Mouse (Mus musculus) gastrocnemius, adult 2 months (tissue): ENCODE data around the gene Col19a1. TPM values are rescaled to one million over a fixed set of nuclear protein-coding genes. Genes with fewer than 3 reads are reported as not detected.

Experiments used
- DNase-seq: peaks from one replicate; pipeline ENCODE4 v3.0.0; 2022
- H3K27ac ChIP-seq: fragments of 200-600 bp; 2 replicates; pipeline ENCODE4 v1.8.1; 2022; ENCODE audit warnings: mild to moderate bottlenecking
- H3K4me3 ChIP-seq: fragments of 200-600 bp; 2 replicates; pipeline ENCODE4 v1.8.1; 2022; ENCODE audit warnings: mild to moderate bottlenecking, moderate library complexity
- CTCF ChIP-seq: fragments of 200-600 bp; IDR thresholded peaks from 2 replicates; pipeline ENCODE4 v1.8.1; 2022; ENCODE audit warnings: antibody characterized with exemption, mild to moderate bottlenecking, moderate library complexity
- intact Hi-C: fragments of 180-260 bp; cut with DNase I; formaldehyde crosslinking; loops from one replicate; pipeline ENCODE4 v1.15.1; 2025
- total RNA-seq, 2 experiments: library from RNA; stranded (reverse); gene quantifications; 2 replicates each; pipeline ENCODE4 v1.2.3; 2021

The Col19a1 gene
- total RNA-seq, 2 experiments from 2014 or later = 0.50 to 2.0 TPM

GRCm38 (mm10) chr1:24539852-24540251 lies 47.4 kb downstream of the Col19a1 start:
- TF ChIP-seq CTCF = no peak
- DNase-seq = no peak
- intact Hi-C loops = no loop called here
- Histone ChIP-seq H3K27ac (no peak overlapping the region), H3K4me3 (no peak overlapping the region)

- DNase-seq = no peak
- no peak for TF ChIP-seq CTCF
- Histone ChIP-seq H3K27ac (no peak overlapping the region), H3K4me3 (no peak overlapping the region)
- intact Hi-C loops = no loop called here
Observed at GRCm38 (mm10) chr1:24527194-24527593, 60.1 kb downstream of the Col19a1 start.

- intact Hi-C loops = no loop called here
- H3K27ac ChIP-seq = no peak overlapping the region
- no peak for TF ChIP-seq CTCF
- no peak for DNase-seq
- H3K4me3 ChIP-seq = no peak overlapping the region
Observed at GRCm38 (mm10) chr1:24517462-24517861, 69.8 kb downstream of the Col19a1 start.

GRCm38 (mm10) chr1:24515341-24515740 lies 71.9 kb downstream of the Col19a1 start:
- intact Hi-C loops = no loop called here
- H3K27ac ChIP-seq = no peak overlapping the region
- H3K4me3 ChIP-seq = no peak overlapping the region
- no peak for TF ChIP-seq CTCF
- DNase-seq = no peak

GRCm38 (mm10) chr1:24511536-24511935 lies 75.7 kb downstream of the Col19a1 start:
- no peak for TF ChIP-seq CTCF
- H3K4me3 ChIP-seq = no peak overlapping the region
- no peak for DNase-seq
- intact Hi-C loops = no loop called here
- H3K27ac ChIP-seq = no peak overlapping the region

GRCm38 (mm10) chr1:24495400-24495799 lies 91.9 kb downstream of the Col19a1 start:
- Histone ChIP-seq H3K27ac (no peak overlapping the region), H3K4me3 (no peak overlapping the region)
- no peak for TF ChIP-seq CTCF
- intact Hi-C loops = no loop called here
- no peak for DNase-seq

- intact Hi-C loops = no loop called here
- Histone ChIP-seq H3K27ac (no peak overlapping the region), H3K4me3 (no peak overlapping the region)
- no peak for DNase-seq
- no peak for TF ChIP-seq CTCF
Observed at GRCm38 (mm10) chr1:24484161-24484560, 103.1 kb downstream of the Col19a1 start.

GRCm38 (mm10) chr1:24471096-24471710 lies 116.1 kb downstream of the Col19a1 start:
- no peak for TF ChIP-seq CTCF
- Histone ChIP-seq H3K27ac (peak overlapping the region; percentile 35; the same call in 1 of the 2 replicates), H3K4me3 (peak overlapping the region; percentile 31)
- intact Hi-C loops = no loop called here
- peak; percentile 15 for DNase-seq

GRCm38 (mm10) chr1:24470633-24471032 lies 116.6 kb downstream of the Col19a1 start:
- peak overlapping the region; percentile 31 for H3K4me3 ChIP-seq
- no peak overlapping the region for H3K27ac ChIP-seq
- no peak for DNase-seq
- intact Hi-C loops = no loop called here
- no peak for TF ChIP-seq CTCF

- TF ChIP-seq CTCF = no peak
- intact Hi-C loops = no loop called here
- no peak overlapping the region for H3K4me3 ChIP-seq
Observed at GRCm38 (mm10) chr1:24461305-24461887, 125.9 kb downstream of the Col19a1 start.

GRCm38 (mm10) chr1:24458015-24458414 lies 129.3 kb downstream of the Col19a1 start:
- no peak for DNase-seq
- Histone ChIP-seq H3K27ac (no peak overlapping the region), H3K4me3 (no peak overlapping the region)
- TF ChIP-seq CTCF = no peak
- intact Hi-C loops = no loop called here

More at GRCm38 (mm10) chr1:24461305-24461887, 125.9 kb downstream of the Col19a1 start:
- H3K27ac ChIP-seq = no peak overlapping the region
- DNase-seq = no peak

- DNase-seq = no peak
- H3K4me3 ChIP-seq = no peak overlapping the region
- intact Hi-C loops = no loop called here
- no peak overlapping the region for H3K27ac ChIP-seq
- no peak for TF ChIP-seq CTCF
Observed at GRCm38 (mm10) chr1:24452572-24453269, 134.6 kb downstream of the Col19a1 start.

GRCm38 (mm10) chr1:24452159-24452558 lies 135.1 kb downstream of the Col19a1 start:
- no peak for TF ChIP-seq CTCF
- Histone ChIP-seq H3K27ac (no peak overlapping the region), H3K4me3 (no peak overlapping the region)
- intact Hi-C loops = no loop called here
- DNase-seq = no peak

- DNase-seq = no peak
- no peak for TF ChIP-seq CTCF
- intact Hi-C loops = no loop called here
- Histone ChIP-seq H3K27ac (no peak overlapping the region), H3K4me3 (no peak overlapping the region)
Observed at GRCm38 (mm10) chr1:24437425-24437824, 149.8 kb downstream of the Col19a1 start.
